Mouse (Mus musculus): ENCODE results near the gene Aasdh.

The Aasdh gene

GRCm38 (mm10) chr5:76841859-76842258, 63.5 kb downstream of the Aasdh start:
- DNase-seq (ENCODE audit: low spot score): no peak

DNA sequence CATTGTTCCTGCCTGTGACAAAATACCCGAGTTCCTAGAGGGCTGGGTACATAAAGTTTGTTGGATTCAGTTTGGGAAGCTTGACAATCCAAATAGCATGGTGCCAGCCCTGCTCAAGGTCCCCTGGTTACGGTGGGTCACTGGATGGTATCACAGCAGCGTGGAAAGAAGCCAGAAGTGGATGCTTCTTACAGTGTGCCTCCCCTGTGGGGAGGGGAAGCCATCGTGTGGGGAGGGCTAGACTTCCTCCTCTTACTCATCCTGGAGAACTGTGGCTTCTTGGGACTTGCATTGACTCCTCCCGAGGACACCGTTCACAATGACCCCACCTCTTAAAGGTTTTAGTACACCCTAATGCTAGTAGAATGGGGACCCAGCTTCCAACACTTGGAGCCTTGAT, 65.5 kb downstream of the Aasdh start:
- no peak for DNase-seq (ENCODE audit: low spot score)

DNA sequence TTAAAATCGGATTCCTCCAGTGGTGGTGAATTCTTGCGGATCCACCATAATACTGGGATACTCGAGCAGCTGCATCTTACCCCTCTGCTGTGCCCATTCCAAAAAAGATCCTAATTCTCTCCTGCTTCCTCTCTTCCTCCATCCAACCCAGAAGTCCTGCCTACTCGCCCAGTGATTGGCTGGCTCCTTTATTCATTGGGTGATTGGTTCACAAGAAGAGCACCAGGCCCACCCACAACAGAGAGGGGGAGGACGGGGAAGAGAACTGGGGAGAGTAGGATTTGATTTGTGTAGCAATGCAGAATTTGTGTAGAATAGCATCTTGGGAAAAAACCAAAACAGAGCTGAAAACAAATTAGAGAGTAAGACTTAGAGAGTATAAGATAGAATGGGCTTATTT, 68.3 kb downstream of the Aasdh start:
- DNase-seq (ENCODE audit: low spot score): no peak

GRCm38 (mm10) chr5:76832529-76833210, 72.6 kb downstream of the Aasdh start:
- no peak for DNase-seq (ENCODE audit: low spot score)

GRCm38 (mm10) chr5:76828527-76829240, 76.6 kb downstream of the Aasdh start:
- DNase-seq (ENCODE audit: low spot score): peak; percentile 40

All from layer of hippocampus, adult 9-10 months (tissue).